In genomic region chr13:69002173-69002572, GRCm38 (mm10) we compare ENCODE assay signal across 8 mouse cellular contexts. TPM values are rescaled to one million over a fixed set of nuclear protein-coding genes. Genes with fewer than 3 reads are reported as not detected.
A peak's percentile ranks its signal among the peaks of the same experiment; 100 is the strongest.
DNase-seq lines count a peak whose midpoint lies in the region; ATAC-seq and TF ChIP-seq lines count a peak whose summit lies in the region.

No protein-coding gene starts in this region.

- peaks cover 42% of the 10 kb centered on the region for H3K27me3 ChIP-seq in midbrain, embryonic 10.5 days (ENCODE audit: low read depth, poor library complexity, severe bottlenecking)
- peaks cover 8% of the 10 kb centered on the region for H3K27me3 ChIP-seq in midbrain, embryonic 15.5 days (replicated peaks)
- H3K27me3 ChIP-seq in forebrain, embryonic 11.5 days (ENCODE audit: control insufficient read depth, insufficient read depth, low read length) = peaks cover 7% of the 10 kb centered on the region; the same call in 1 of the 2 replicates
- no peaks in the 10 kb centered on the region for H3K27me3 ChIP-seq in lung, postnatal 0 days (replicated peaks; ENCODE audit: insufficient read depth, low read length)

- H3K4me1 ChIP-seq in midbrain, embryonic 10.5 days = peaks cover 23% of the 10 kb centered on the region
- peaks cover 14% of the 10 kb centered on the region for H3K4me1 ChIP-seq in midbrain, embryonic 15.5 days
- H3K4me1 ChIP-seq in forebrain, embryonic 11.5 days (replicated peaks; ENCODE audit: control insufficient read depth, insufficient read depth, low read length) = peaks cover 3% of the 10 kb centered on the region; the same call in 1 of the 2 replicates
- H3K4me1 ChIP-seq in lung, postnatal 0 days (ENCODE audit: insufficient read depth, low read depth, low read length) = no peaks in the 10 kb centered on the region

- peak; percentile 25 to 73 for DNase-seq in adrenal gland, adult (ENCODE audit: inconsistent age in 2 of 2, low spot score in 1 of 2)
- DNase-seq in adrenal gland, adult 8-10 months = no peak
- DNase-seq in midbrain, embryonic 10.5 days (ENCODE audit: low spot score) = peak; percentile 40
- DNase-seq in forebrain, embryonic 11.5 days (ENCODE audit: low spot score) = peak; percentile 67
- DNase-seq in kidney, postnatal 25 days = peak; percentile 44 to 64
- DNase-seq in lung, postnatal 0 days (ENCODE audit: low spot score) = peak; percentile 80
- peak; percentile 19 for DNase-seq in yolk sac, embryonic 10.5 days (ENCODE audit: low spot score)

- WGBS in midbrain, embryonic 10.5 days = 21% methylated on average over 4 of the region's 4 CpGs
- whole genome bisulfite sequencing in midbrain, embryonic 15.5 days = 28% methylated on average over 4 of the region's 4 CpGs
- 23% methylated on average over 4 of the region's 4 CpGs for WGBS in forebrain, embryonic 11.5 days
- WGBS in lung, postnatal 0 days = 25% methylated on average over 4 of the region's 4 CpGs

- H3K4me3 ChIP-seq in midbrain, embryonic 10.5 days = no peak overlapping the region
- H3K4me3 ChIP-seq in midbrain, embryonic 15.5 days = no peak overlapping the region
- no peak overlapping the region for H3K4me3 ChIP-seq in forebrain, embryonic 11.5 days (ENCODE audit: low read depth, low read length)
- H3K4me3 ChIP-seq in lung, postnatal 0 days (ENCODE audit: low read depth, low read length) = no peak overlapping the region

- H3K27ac ChIP-seq in midbrain, embryonic 10.5 days (replicated peaks) = no peak overlapping the region
- no peak overlapping the region for H3K27ac ChIP-seq in midbrain, embryonic 15.5 days
- no peak overlapping the region for H3K27ac ChIP-seq in forebrain, embryonic 11.5 days (ENCODE audit: low read depth, low read length)
- H3K27ac ChIP-seq in lung, postnatal 0 days (ENCODE audit: low read length) = no peak overlapping the region

- TF ChIP-seq CTCF in lung, postnatal 0 days (IDR thresholded peaks at IDR 0.05) = peak; percentile 76

- H3K36me3 ChIP-seq in midbrain, embryonic 10.5 days = no peaks in the 10 kb centered on the region
- no peaks in the 10 kb centered on the region for H3K36me3 ChIP-seq in midbrain, embryonic 15.5 days (replicated peaks)
- no peaks in the 10 kb centered on the region for H3K36me3 ChIP-seq in forebrain, embryonic 11.5 days (ENCODE audit: control insufficient read depth, insufficient read depth, low read length)
- no peaks in the 10 kb centered on the region for H3K36me3 ChIP-seq in lung, postnatal 0 days (ENCODE audit: insufficient read depth, low read length)

- H3K9me3 ChIP-seq in midbrain, embryonic 10.5 days (replicated peaks) = no peaks in the 10 kb centered on the region
- no peaks in the 10 kb centered on the region for H3K9me3 ChIP-seq in midbrain, embryonic 15.5 days
- H3K9me3 ChIP-seq in forebrain, embryonic 11.5 days (ENCODE audit: control insufficient read depth, low read length) = no peaks in the 10 kb centered on the region
- no peaks in the 10 kb centered on the region for H3K9me3 ChIP-seq in lung, postnatal 0 days (ENCODE audit: low read length)

- no peak for ATAC-seq in midbrain, embryonic 15.5 days (replicated peaks)
- no peak for ATAC-seq in forebrain, embryonic 11.5 days (replicated peaks; ENCODE audit: low FRiP score)
- no peak for ATAC-seq in lung, postnatal 0 days

- no peak overlapping the region for H3K9ac ChIP-seq in midbrain, embryonic 15.5 days
- no peak overlapping the region for H3K9ac ChIP-seq in forebrain, embryonic 11.5 days (ENCODE audit: low read length)
- no peak overlapping the region for H3K9ac ChIP-seq in lung, postnatal 0 days (replicated peaks; ENCODE audit: low read depth)

- TF ChIP-seq EP300 in lung, postnatal 0 days (IDR thresholded peaks at IDR 0.05) = no peak

- H3K4me2 ChIP-seq in midbrain, embryonic 15.5 days = no peak overlapping the region
- no peak overlapping the region for H3K4me2 ChIP-seq in forebrain, embryonic 11.5 days (ENCODE audit: low read depth, low read length, severe bottlenecking)
- no peak overlapping the region for H3K4me2 ChIP-seq in lung, postnatal 0 days (replicated peaks; ENCODE audit: low read depth, low read length)

RNA-seq across cellular contexts. Expression of gene Adcy2, which starts 2.8 kb away (rescaled TPM):
- total RNA-seq in adrenal gland, adult 8-10 months (2022) = 1 to 10 TPM in 2 of 4 experiments, under 1 TPM in 2; 0.77 to 1.4 (median 0.92) TPM
- polyA plus RNA-seq in midbrain, embryonic 10.5 days (2016; fragmentation: Nextera tagmentation; extraction: Ambion mirVana) = 0.35 and 0.53 TPM in 2 replicates
- polyA plus RNA-seq in midbrain, embryonic 15.5 days (2015; fragmentation: Nextera tagmentation; extraction: Ambion mirVana) = 8.2 and 9.0 TPM in 2 replicates
- 1.5 and 1.7 TPM in 2 replicates for polyA plus RNA-seq in forebrain, embryonic 11.5 days (2014; fragmentation: Nextera tagmentation; extraction: Ambion mirVana)
- 12.5 and 14.7 TPM in 2 replicates for polyA plus RNA-seq in lung, postnatal 0 days (2015; fragmentation: Nextera tagmentation; extraction: Ambion mirVana)
